Mouse (Mus musculus) lung, postnatal 0 days (tissue): ENCODE measurements around the gene Rflna. TPM values are rescaled to one million over a fixed set of nuclear protein-coding genes. Genes with fewer than 3 reads are reported as not detected.

Experiments
- ATAC-seq: fragments of 200-750 bp; cut with Nextera tagmentation; 2 replicates; pipeline ENCODE4 v1.8.0; 2017; ENCODE audit warnings: moderate library complexity
- DNase-seq: peaks from one replicate; pipeline ENCODE4 v3.0.0-alpha.2; 2016; ENCODE audit warnings: low spot score
- H3K27ac ChIP-seq: fragments of 300-500 bp; sonication (generic); 2 replicates; pipeline ENCODE4 v1.5.1; 2014; ENCODE audit warnings: antibody characterized with exemption, mild to moderate bottlenecking, low read length, mixed read lengths
- H3K27me3 ChIP-seq: fragments of 300-500 bp; sonication (generic); replicated peaks from 2 replicates; pipeline ENCODE4 v1.6.1; 2014; ENCODE audit warnings: low read length, mixed read lengths; ENCODE audit not compliant: insufficient read depth
- H3K36me3 ChIP-seq: fragments of 300-500 bp; sonication (generic); 2 replicates; pipeline ENCODE4 v1.6.1; 2014; ENCODE audit warnings: low read length, mixed read lengths; ENCODE audit not compliant: insufficient read depth
- H3K4me1 ChIP-seq: fragments of 300-500 bp; sonication (generic); 2 replicates; pipeline ENCODE4 v1.6.1; 2014; ENCODE audit warnings: antibody characterized with exemption, low read depth, low read length, mixed read lengths; ENCODE audit not compliant: insufficient read depth
- H3K4me2 ChIP-seq: fragments of 300-500 bp; sonication (generic); replicated peaks from 2 replicates; pipeline ENCODE4 v1.6.1; 2014; ENCODE audit warnings: low read depth, mild to moderate bottlenecking, low read length, moderate library complexity, mixed read lengths
- H3K4me3 ChIP-seq: fragments of 300-500 bp; sonication (generic); 2 replicates; pipeline ENCODE4 v1.5.1; 2014; ENCODE audit warnings: low read depth, low read length
- H3K9ac ChIP-seq: fragments of 300-500 bp; sonication (generic); replicated peaks from 2 replicates; pipeline ENCODE4 v1.6.1; 2014; ENCODE audit warnings: low read depth, mild to moderate bottlenecking
- H3K9me3 ChIP-seq: fragments of 300-500 bp; sonication (generic); 2 replicates; pipeline ENCODE4 v1.6.1; 2016; ENCODE audit warnings: low read length, mixed read lengths
- CTCF ChIP-seq: IDR thresholded peaks from 2 replicates; pipeline ENCODE4 v1.5.1; 2016; ENCODE audit warnings: antibody characterized with exemption, mild to moderate bottlenecking
- EP300 ChIP-seq: IDR thresholded peaks from 2 replicates; pipeline ENCODE4 v1.6.1; 2016; ENCODE audit warnings: antibody characterized with exemption, mild to moderate bottlenecking, control low read depth
- WGBS: fragments of 180-500 bp; shearing (Covaris S2); extraction: QIAGEN DNeasy Blood & Tissue Kit; methylation state at CpG from one replicate; pipeline ENCODE4 v1.1.7; 2014; 5-methylcytosine and 5-hydroxymethylcytosine counted together
- polyA plus RNA-seq: library from polyadenylated mRNA; unstranded; fragments of >200 nt; fragmentation: Nextera tagmentation; extraction: Ambion mirVana; gene quantifications from 2 replicates; pipeline ENCODE4 v1.2.1, GENCODE M21; 2015

Rflna gene
- polyA plus RNA-seq, 1 experiment from 2014 or later, result 15.6 TPM

DNA sequence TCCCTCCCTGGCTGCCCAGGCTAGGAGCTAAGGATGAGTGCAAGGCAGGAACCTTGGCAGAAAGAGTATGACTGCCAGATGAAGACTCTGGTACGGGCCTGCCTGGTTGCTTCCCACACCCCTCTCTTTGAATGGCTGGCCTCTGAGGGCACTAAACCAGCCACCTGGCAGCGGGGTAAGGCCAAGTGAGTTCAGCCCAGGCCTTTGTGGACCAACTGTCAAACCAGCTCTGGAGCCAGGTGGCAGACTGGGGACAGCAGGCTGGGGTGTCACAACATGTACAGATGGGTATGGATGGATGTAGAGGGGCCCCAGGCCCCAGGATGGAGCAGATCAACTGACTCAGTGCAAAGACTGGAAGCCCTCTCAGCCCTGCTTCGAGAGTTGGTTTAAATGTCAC, 12.0 kb downstream of the Rflna start:
- 87% methylated on average over 3 of the region's 3 CpGs for WGBS
- Histone ChIP-seq H3K9ac (no peak overlapping the region), H3K4me1 (no peaks in the 10 kb centered on the region), H3K9me3 (no peaks in the 10 kb centered on the region), H3K27ac (no peak overlapping the region), H3K36me3 (peaks cover 21% of the 10 kb centered on the region; the same call in 1 of the 2 replicates), H3K27me3 (no peaks in the 10 kb centered on the region), H3K4me3 (no peak overlapping the region), H3K4me2 (no peak overlapping the region)
- no peak for DNase-seq
- ATAC-seq, result no peak
- no peak for TF ChIP-seq CTCF
- TF ChIP-seq EP300, result no peak

DNA sequence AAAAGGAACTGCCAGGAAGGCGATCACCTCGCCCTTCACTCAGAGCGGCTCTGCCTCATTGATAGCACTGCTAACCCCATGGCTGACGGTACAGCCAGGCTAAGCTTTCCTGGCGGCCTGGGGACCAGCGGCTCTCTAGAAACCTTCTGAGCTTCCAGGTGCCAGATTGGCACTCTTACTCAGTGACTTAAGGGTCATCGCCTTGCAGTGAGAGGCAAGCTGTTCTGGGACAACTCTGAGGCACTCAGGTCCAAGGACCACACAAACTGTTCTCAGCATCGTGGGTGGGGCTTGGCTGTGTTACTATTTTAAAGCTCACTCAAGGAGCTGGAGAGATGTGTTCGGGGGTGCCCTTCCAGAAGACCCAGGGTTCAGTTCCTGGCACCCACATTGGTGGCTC, 12.6 kb downstream of the Rflna start:
- TF ChIP-seq CTCF (no peak), EP300 (no peak)
- peaks cover 21% of the 10 kb centered on the region; the same call in 1 of the 2 replicates for H3K36me3 ChIP-seq
- H3K4me1 ChIP-seq, result no peaks in the 10 kb centered on the region
- 76% methylated on average over 9 of the region's 9 CpGs for WGBS
- no peaks in the 10 kb centered on the region for H3K9me3 ChIP-seq
- no peak overlapping the region for H3K9ac ChIP-seq
- H3K4me2 ChIP-seq, result no peak overlapping the region
- ATAC-seq (no peak), DNase-seq (no peak)
- no peak overlapping the region for H3K4me3 ChIP-seq
- no peak overlapping the region for H3K27ac ChIP-seq
- H3K27me3 ChIP-seq, result no peaks in the 10 kb centered on the region

DNA sequence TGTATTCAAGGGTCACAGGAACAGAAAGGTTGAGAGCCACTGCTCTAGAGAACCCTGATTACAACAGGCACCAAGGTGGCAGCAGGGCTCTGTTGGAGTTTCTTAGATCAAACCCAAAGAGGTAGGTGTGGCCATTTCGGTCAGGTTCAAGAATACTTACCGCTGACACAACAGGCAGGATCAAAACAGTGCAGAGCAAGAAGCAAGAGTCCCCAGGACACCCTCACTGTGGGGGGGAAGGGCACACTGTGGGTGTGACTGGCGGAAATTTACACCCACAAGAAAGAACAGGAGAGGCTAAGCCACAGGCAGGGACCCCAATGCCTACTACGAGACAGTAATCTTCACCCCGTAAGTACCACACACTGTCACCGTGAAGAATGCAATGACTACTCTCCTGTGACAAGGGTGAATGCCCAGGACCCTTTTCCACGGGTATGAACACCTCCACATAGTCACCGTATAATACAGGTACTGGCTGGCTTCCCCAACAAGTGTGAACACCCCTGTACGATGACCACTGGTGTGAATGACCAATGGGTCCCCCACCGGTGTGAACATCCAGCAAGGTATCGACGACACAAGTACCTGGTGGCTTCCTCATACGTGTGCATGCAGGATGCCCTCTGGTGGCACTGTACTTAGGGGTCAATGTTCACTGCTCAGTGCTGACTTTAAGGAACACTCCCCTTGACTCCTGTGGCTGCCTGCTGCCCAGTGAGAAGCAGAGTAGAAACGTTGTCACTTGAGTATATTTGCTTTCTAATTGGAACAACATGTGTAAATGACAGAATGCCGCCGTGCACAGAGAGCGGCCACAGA, 13.6 kb downstream of the Rflna start:
- H3K9me3 ChIP-seq, result no peaks in the 10 kb centered on the region
- no peak for DNase-seq
- peaks cover 21% of the 10 kb centered on the region; the same call in 1 of the 2 replicates for H3K36me3 ChIP-seq
- H3K27me3 ChIP-seq, result no peaks in the 10 kb centered on the region
- 82% methylated on average over 17 of the region's 17 CpGs for WGBS
- no peak overlapping the region for H3K27ac ChIP-seq
- TF ChIP-seq CTCF (peak; percentile 30), EP300 (no peak)
- H3K4me1 ChIP-seq, result no peaks in the 10 kb centered on the region
- ATAC-seq, result no peak
- H3K4me3 ChIP-seq, result no peak overlapping the region
- no peak overlapping the region for H3K4me2 ChIP-seq
- H3K9ac ChIP-seq, result no peak overlapping the region

DNA sequence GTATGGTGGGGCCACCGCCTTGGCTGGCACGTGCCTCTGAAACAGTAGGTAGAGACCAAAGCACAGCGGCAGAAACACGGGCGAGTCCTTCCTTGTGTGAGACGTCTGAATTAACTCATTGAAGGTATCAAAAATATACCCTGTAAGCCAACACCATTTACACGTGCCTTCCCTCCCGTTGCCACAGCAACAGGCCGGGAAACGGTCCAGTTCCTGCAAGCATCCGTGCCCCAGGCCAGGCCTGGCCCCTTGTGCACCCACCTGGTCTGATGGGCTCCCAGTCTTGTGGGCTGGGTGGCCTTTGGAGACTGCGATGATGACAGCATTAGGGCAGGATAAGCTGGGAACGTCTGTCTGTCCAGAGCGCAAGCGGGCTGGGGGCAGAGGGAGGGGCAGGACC, 14.3 kb downstream of the Rflna start:
- H3K4me1 ChIP-seq, result no peaks in the 10 kb centered on the region
- 63% methylated on average over 15 of the region's 15 CpGs for WGBS
- no peaks in the 10 kb centered on the region for H3K27me3 ChIP-seq
- ATAC-seq (no peak), DNase-seq (no peak)
- H3K27ac ChIP-seq, result no peak overlapping the region
- no peaks in the 10 kb centered on the region for H3K9me3 ChIP-seq
- H3K9ac ChIP-seq, result no peak overlapping the region
- H3K4me2 ChIP-seq, result no peak overlapping the region
- TF ChIP-seq EP300 (no peak), CTCF (no peak)
- no peak overlapping the region for H3K4me3 ChIP-seq
- peaks cover 25% of the 10 kb centered on the region for H3K36me3 ChIP-seq

DNA sequence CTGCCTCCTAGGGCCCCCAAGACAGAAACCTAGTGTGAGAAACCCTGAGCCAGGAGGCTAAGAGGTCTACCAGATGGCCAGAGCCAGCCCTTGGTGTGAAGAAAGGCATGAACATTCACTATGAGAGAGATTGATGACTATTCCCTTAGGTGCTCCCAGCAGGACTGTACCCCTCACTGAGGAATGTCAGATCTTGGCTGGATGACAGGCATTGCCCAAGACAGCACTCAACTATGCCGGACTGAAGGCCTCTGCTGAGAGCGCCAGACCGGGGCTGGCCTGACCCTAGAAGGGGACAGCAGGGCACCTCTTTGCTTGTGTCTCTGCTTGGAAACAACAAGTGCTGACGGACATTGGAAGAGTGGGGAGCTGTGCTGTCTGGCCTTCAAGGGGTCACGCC, 16.1 kb downstream of the Rflna start:
- no peaks in the 10 kb centered on the region for H3K9me3 ChIP-seq
- no peaks in the 10 kb centered on the region for H3K27me3 ChIP-seq
- H3K36me3 ChIP-seq, result peaks cover 42% of the 10 kb centered on the region
- H3K4me2 ChIP-seq, result no peak overlapping the region
- WGBS, result 45% methylated on average over 5 of the region's 5 CpGs
- peak; percentile 62 for DNase-seq
- ATAC-seq, result peak; percentile 53
- H3K4me1 ChIP-seq, result no peaks in the 10 kb centered on the region
- H3K4me3 ChIP-seq, result no peak overlapping the region
- no peak for TF ChIP-seq CTCF
- TF ChIP-seq EP300, result no peak
- H3K9ac ChIP-seq, result no peak overlapping the region
- H3K27ac ChIP-seq, result no peak overlapping the region

DNA sequence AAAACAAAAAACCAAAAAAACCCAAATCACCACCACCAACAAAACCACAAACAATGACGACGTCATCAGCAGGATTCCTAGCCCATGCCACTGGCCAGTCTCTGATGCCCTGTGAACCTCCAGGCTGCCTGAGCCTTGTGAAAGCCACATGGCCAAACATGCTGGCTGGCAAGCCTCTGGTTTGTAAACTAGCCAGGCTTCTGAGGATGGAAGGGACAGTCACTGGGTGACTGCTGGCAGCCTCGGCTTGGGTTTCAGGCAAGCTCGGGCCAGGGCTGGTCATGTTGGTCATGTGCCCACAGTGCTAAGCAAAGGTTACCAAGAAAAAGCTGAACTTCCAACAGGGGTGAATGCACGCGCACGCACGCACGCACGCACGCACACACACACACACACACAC, 18.3 kb downstream of the Rflna start:
- WGBS, result 76% methylated on average over 11 of the region's 11 CpGs
- Histone ChIP-seq H3K27ac (no peak overlapping the region), H3K9me3 (no peaks in the 10 kb centered on the region), H3K27me3 (no peaks in the 10 kb centered on the region), H3K4me2 (no peak overlapping the region), H3K4me3 (no peak overlapping the region), H3K4me1 (no peaks in the 10 kb centered on the region), H3K36me3 (peaks cover 58% of the 10 kb centered on the region), H3K9ac (no peak overlapping the region)
- no peak for TF ChIP-seq CTCF
- TF ChIP-seq EP300, result no peak
- ATAC-seq (no peak), DNase-seq (no peak)
